Mouse (Mus musculus): ENCODE data around the gene Rapgef4. TPM values are rescaled to one million over a fixed set of nuclear protein-coding genes. Genes with fewer than 3 reads are reported as not detected.

The Rapgef4 gene
- polyA plus RNA-seq, 1 experiment from 2014 or later, result 5.0 TPM

DNA sequence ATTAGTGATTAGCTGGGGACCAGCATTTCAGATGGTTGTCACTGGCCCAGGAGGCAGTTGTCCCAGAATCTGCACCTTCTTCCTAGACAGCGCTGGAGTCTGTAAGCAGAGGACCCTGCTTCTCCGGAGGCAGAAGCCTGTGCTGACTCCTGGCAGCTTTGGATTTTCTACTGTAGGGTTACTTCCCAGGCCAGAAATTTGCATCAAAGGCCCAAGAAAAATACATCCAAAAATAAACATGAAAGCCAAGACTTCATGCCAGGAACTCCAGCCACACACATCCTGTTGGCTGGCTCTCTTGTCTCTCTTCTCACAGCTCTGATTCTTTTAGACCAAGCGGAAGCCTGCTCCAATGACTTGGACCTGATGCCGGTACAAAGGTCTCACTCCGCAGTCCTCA is 73.2 kb downstream of the Rapgef4 start:
- Histone ChIP-seq H3K4me1 (ENCODE audit: insufficient read depth, low read depth, low read length) (no peaks in the 10 kb centered on the region; the same call in 1 of the 2 replicates), H3K9ac (replicated peaks; ENCODE audit: low read depth) (no peak overlapping the region), H3K4me3 (ENCODE audit: low read depth, low read length) (0 out of 2 replicates have a peak overlapping the region, but pooled peaks have one; percentile 10), H3K9me3 (ENCODE audit: low read length) (no peaks in the 10 kb centered on the region), H3K36me3 (ENCODE audit: insufficient read depth, low read length) (no peaks in the 10 kb centered on the region), H3K27me3 (replicated peaks; ENCODE audit: insufficient read depth, low read length) (no peaks in the 10 kb centered on the region), H3K4me2 (replicated peaks; ENCODE audit: low read depth, low read length) (peak overlapping the region; percentile 50), H3K27ac (ENCODE audit: low read length) (peak overlapping the region; percentile 79)
- WGBS, result 34% methylated on average over 5 of the region's 5 CpGs
- ATAC-seq (peak; percentile 65), DNase-seq (ENCODE audit: low spot score) (peak; percentile 54)
- peak; percentile 30; the same call in 1 of the 2 replicates for TF ChIP-seq EP300 (IDR thresholded peaks at IDR 0.05)
- TF ChIP-seq CTCF (IDR thresholded peaks at IDR 0.05), result no peak

DNA sequence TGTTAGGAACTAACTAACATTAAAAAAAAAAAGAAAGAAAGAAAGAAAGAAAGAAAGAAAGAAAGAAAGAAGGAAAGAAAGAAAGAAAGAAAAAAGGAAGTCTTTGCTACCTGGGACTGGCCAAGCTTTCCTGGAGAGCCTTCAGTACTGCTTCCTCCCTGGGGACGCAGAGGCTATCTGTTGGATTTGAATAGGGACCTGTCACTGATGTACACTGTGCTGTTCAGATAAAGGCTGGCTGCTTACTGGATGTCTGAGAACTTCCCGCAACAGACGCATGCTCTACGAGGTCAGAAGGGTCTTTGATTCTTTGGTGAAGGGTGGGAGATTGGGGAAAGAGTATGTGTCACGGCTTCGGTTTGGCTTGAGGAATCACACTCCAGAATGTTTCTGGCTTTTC is 73.7 kb downstream of the Rapgef4 start:
- Histone ChIP-seq H3K9me3 (ENCODE audit: low read length) (no peaks in the 10 kb centered on the region), H3K27ac (ENCODE audit: low read length) (peak overlapping the region; percentile 60; the same call in 1 of the 2 replicates), H3K4me2 (replicated peaks; ENCODE audit: low read depth, low read length) (peak overlapping the region; percentile 50; the same call in 1 of the 2 replicates), H3K4me1 (ENCODE audit: insufficient read depth, low read depth, low read length) (no peaks in the 10 kb centered on the region; the same call in 1 of the 2 replicates), H3K4me3 (ENCODE audit: low read depth, low read length) (0 out of 2 replicates have a peak overlapping the region, but pooled peaks have one; percentile 10), H3K36me3 (ENCODE audit: insufficient read depth, low read length) (no peaks in the 10 kb centered on the region), H3K27me3 (replicated peaks; ENCODE audit: insufficient read depth, low read length) (no peaks in the 10 kb centered on the region), H3K9ac (replicated peaks; ENCODE audit: low read depth) (no peak overlapping the region)
- no peak; the same call in 1 of the 2 replicates for TF ChIP-seq EP300 (IDR thresholded peaks at IDR 0.05)
- ATAC-seq (no peak), DNase-seq (ENCODE audit: low spot score) (no peak)
- WGBS, result 54% methylated on average over 6 of the region's 6 CpGs

- peak overlapping the region; percentile 27; the same call in 1 of the 2 replicates for H3K4me2 ChIP-seq (replicated peaks; ENCODE audit: low read depth, low read length)
- H3K4me1 ChIP-seq (ENCODE audit: insufficient read depth, low read depth, low read length), result no peaks in the 10 kb centered on the region; the same call in 1 of the 2 replicates
- H3K4me3 ChIP-seq (ENCODE audit: low read depth, low read length), result no peak overlapping the region
- TF ChIP-seq CTCF (IDR thresholded peaks at IDR 0.05) (no peak), EP300 (IDR thresholded peaks at IDR 0.05) (no peak)
- H3K27ac ChIP-seq (ENCODE audit: low read length), result peak overlapping the region; percentile 64
- DNase-seq (ENCODE audit: low spot score) (no peak), ATAC-seq (no peak)
- 64% methylated on average over 5 of the region's 5 CpGs for WGBS
- no peaks in the 10 kb centered on the region for H3K36me3 ChIP-seq (ENCODE audit: insufficient read depth, low read length)
- H3K27me3 ChIP-seq (replicated peaks; ENCODE audit: insufficient read depth, low read length), result no peaks in the 10 kb centered on the region
- H3K9ac ChIP-seq (replicated peaks; ENCODE audit: low read depth), result no peak overlapping the region
- no peaks in the 10 kb centered on the region for H3K9me3 ChIP-seq (ENCODE audit: low read length)
Observed at GRCm38 (mm10) chr2:72055476-72055875, 74.4 kb downstream of the Rapgef4 start.

GRCm38 (mm10) chr2:72056081-72056874 is 75.2 kb downstream of the Rapgef4 start:
- peak; percentile 24 for DNase-seq (ENCODE audit: low spot score)
- Histone ChIP-seq H3K4me3 (ENCODE audit: low read depth, low read length) (no peak overlapping the region), H3K4me1 (ENCODE audit: insufficient read depth, low read depth, low read length) (no peaks in the 10 kb centered on the region; the same call in 1 of the 2 replicates), H3K27me3 (replicated peaks; ENCODE audit: insufficient read depth, low read length) (no peaks in the 10 kb centered on the region), H3K36me3 (ENCODE audit: insufficient read depth, low read length) (no peaks in the 10 kb centered on the region), H3K9ac (replicated peaks; ENCODE audit: low read depth) (no peak overlapping the region), H3K9me3 (ENCODE audit: low read length) (no peaks in the 10 kb centered on the region), H3K27ac (ENCODE audit: low read length) (peak overlapping the region; percentile 64), H3K4me2 (replicated peaks; ENCODE audit: low read depth, low read length) (peak overlapping the region; percentile 27; the same call in 1 of the 2 replicates)
- ATAC-seq, result peak; percentile 78
- TF ChIP-seq EP300 (IDR thresholded peaks at IDR 0.05) (peak; percentile 38; the same call in 1 of the 2 replicates), CTCF (IDR thresholded peaks at IDR 0.05) (no peak)
- 60% methylated on average over 11 of the region's 11 CpGs for WGBS

GRCm38 (mm10) chr2:72062931-72063330 is 81.9 kb downstream of the Rapgef4 start:
- Histone ChIP-seq H3K27ac (ENCODE audit: low read length) (no peak overlapping the region), H3K9me3 (ENCODE audit: low read length) (no peaks in the 10 kb centered on the region), H3K4me1 (ENCODE audit: insufficient read depth, low read depth, low read length) (no peaks in the 10 kb centered on the region), H3K27me3 (replicated peaks; ENCODE audit: insufficient read depth, low read length) (no peaks in the 10 kb centered on the region), H3K4me3 (ENCODE audit: low read depth, low read length) (no peak overlapping the region), H3K4me2 (replicated peaks; ENCODE audit: low read depth, low read length) (no peak overlapping the region), H3K9ac (replicated peaks; ENCODE audit: low read depth) (no peak overlapping the region), H3K36me3 (ENCODE audit: insufficient read depth, low read length) (no peaks in the 10 kb centered on the region)
- 40% methylated on average over 4 of the region's 4 CpGs for WGBS
- TF ChIP-seq CTCF (IDR thresholded peaks at IDR 0.05), result no peak
- no peak for TF ChIP-seq EP300 (IDR thresholded peaks at IDR 0.05)
- ATAC-seq (no peak), DNase-seq (ENCODE audit: low spot score) (no peak)

DNA sequence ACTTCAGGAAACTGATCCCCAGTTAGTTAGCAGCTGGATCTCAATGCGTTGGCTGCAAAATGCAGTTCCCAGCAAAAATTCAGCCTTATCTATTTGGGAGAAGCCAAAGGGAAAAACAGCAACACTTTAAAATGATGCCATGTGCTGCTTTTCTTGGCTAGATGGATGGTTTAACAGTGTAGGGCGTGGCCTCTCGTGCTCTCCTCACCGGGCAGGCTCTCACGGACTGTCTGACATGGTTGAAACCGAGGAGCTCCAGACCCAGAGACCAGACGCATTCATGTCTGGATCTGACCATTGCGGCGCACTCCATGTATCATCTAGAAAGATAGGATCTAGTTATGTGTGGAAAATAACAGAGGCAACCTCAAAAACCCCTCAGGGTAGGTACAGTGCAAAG is 87.5 kb downstream of the Rapgef4 start:
- H3K27me3 ChIP-seq (replicated peaks; ENCODE audit: insufficient read depth, low read length), result no peaks in the 10 kb centered on the region
- WGBS, result 66% methylated on average over 9 of the region's 9 CpGs
- H3K27ac ChIP-seq (ENCODE audit: low read length), result no peak overlapping the region
- ATAC-seq (no peak), DNase-seq (ENCODE audit: low spot score) (no peak)
- H3K4me2 ChIP-seq (replicated peaks; ENCODE audit: low read depth, low read length), result no peak overlapping the region
- no peaks in the 10 kb centered on the region for H3K4me1 ChIP-seq (ENCODE audit: insufficient read depth, low read depth, low read length)
- TF ChIP-seq EP300 (IDR thresholded peaks at IDR 0.05), result no peak
- TF ChIP-seq CTCF (IDR thresholded peaks at IDR 0.05), result no peak
- H3K9ac ChIP-seq (replicated peaks; ENCODE audit: low read depth), result no peak overlapping the region
- H3K9me3 ChIP-seq (ENCODE audit: low read length), result no peaks in the 10 kb centered on the region
- no peaks in the 10 kb centered on the region for H3K36me3 ChIP-seq (ENCODE audit: insufficient read depth, low read length)
- H3K4me3 ChIP-seq (ENCODE audit: low read depth, low read length), result no peak overlapping the region

All from lung, postnatal 0 days (tissue).